Mouse (Mus musculus): ENCODE results near the gene Scn3b. TPM values are rescaled to one million over a fixed set of nuclear protein-coding genes. Genes with fewer than 3 reads are reported as not detected.

The Scn3b gene
- 2.6 TPM for polyA plus RNA-seq (2015; fragmentation: Illumina TruSeq; extraction: RNeasy Lipid Tissue Mini Kit (QIAGEN cat#74804); ENCODE audit: insufficient read depth, low replicate concordance)

GRCm38 (mm10) chr9:40269103-40269861 lies at the start of gene Scn3b:
Scn3b (plus strand) TSS chr9:40269217.

Other genes with a start within 250 kb of the Scn3b start
- not detected for gene Olfr981, start 247.8 kb upstream of the Scn3b start, polyA plus RNA-seq (2015; fragmentation: Illumina TruSeq; extraction: RNeasy Lipid Tissue Mini Kit (QIAGEN cat#74804); ENCODE audit: insufficient read depth, low replicate concordance)
- gene Olfr982, start 195.4 kb upstream of the Scn3b start, polyA plus RNA-seq (2015; fragmentation: Illumina TruSeq; extraction: RNeasy Lipid Tissue Mini Kit (QIAGEN cat#74804); ENCODE audit: insufficient read depth, low replicate concordance), result not detected
- not detected for gene Olfr983, start 175.6 kb upstream of the Scn3b start, polyA plus RNA-seq (2015; fragmentation: Illumina TruSeq; extraction: RNeasy Lipid Tissue Mini Kit (QIAGEN cat#74804); ENCODE audit: insufficient read depth, low replicate concordance)
- not detected for gene Olfr984, start 155.0 kb upstream of the Scn3b start, polyA plus RNA-seq (2015; fragmentation: Illumina TruSeq; extraction: RNeasy Lipid Tissue Mini Kit (QIAGEN cat#74804); ENCODE audit: insufficient read depth, low replicate concordance)
- not detected for gene Olfr985, start 139.0 kb upstream of the Scn3b start, polyA plus RNA-seq (2015; fragmentation: Illumina TruSeq; extraction: RNeasy Lipid Tissue Mini Kit (QIAGEN cat#74804); ENCODE audit: insufficient read depth, low replicate concordance)
- gene Tmem225, start 121.1 kb upstream of the Scn3b start, polyA plus RNA-seq (2015; fragmentation: Illumina TruSeq; extraction: RNeasy Lipid Tissue Mini Kit (QIAGEN cat#74804); ENCODE audit: insufficient read depth, low replicate concordance), result not detected
- not detected for gene Olfr986, start 88.3 kb upstream of the Scn3b start, polyA plus RNA-seq (2015; fragmentation: Illumina TruSeq; extraction: RNeasy Lipid Tissue Mini Kit (QIAGEN cat#74804); ENCODE audit: insufficient read depth, low replicate concordance)
- gene Zfp202, start 76.9 kb upstream of the Scn3b start, polyA plus RNA-seq (2015; fragmentation: Illumina TruSeq; extraction: RNeasy Lipid Tissue Mini Kit (QIAGEN cat#74804); ENCODE audit: insufficient read depth, low replicate concordance), result 4.3 TPM

Measured in spleen, adult 10 weeks (tissue).